Mouse (Mus musculus) heart, embryonic 12.5 days (tissue): ENCODE results near the gene Slc22a23. TPM values are rescaled to one million over a fixed set of nuclear protein-coding genes. Genes with fewer than 3 reads are reported as not detected.

Source experiments
- ATAC-seq: fragments of 200-750 bp; cut with Nextera tagmentation; 2 replicates; pipeline ENCODE4 v1.8.0; 2017; ENCODE audit warnings: moderate TSS enrichment, moderate library complexity; ENCODE audit not compliant: insufficient number of reproducible peaks, low FRiP score
- H3K27ac ChIP-seq: fragments of 300-500 bp; sonication (generic); 2 replicates; pipeline ENCODE4 v1.5.1; 2016; ENCODE audit warnings: mild to moderate bottlenecking, moderate library complexity; ENCODE audit not compliant: poor library complexity, severe bottlenecking
- H3K27me3 ChIP-seq: fragments of 300-500 bp; sonication (generic); replicated peaks from 2 replicates; pipeline ENCODE4 v1.6.1; 2016; ENCODE audit warnings: mild to moderate bottlenecking, moderate library complexity
- H3K36me3 ChIP-seq: fragments of 300-500 bp; sonication (generic); 2 replicates; pipeline ENCODE4 v1.6.1; 2016; ENCODE audit warnings: mild to moderate bottlenecking, moderate library complexity
- H3K4me1 ChIP-seq: fragments of 300-500 bp; sonication (generic); replicated peaks from 2 replicates; pipeline ENCODE4 v1.6.1; 2016; ENCODE audit warnings: mild to moderate bottlenecking
- H3K4me2 ChIP-seq: fragments of 300-500 bp; sonication (generic); 2 replicates; pipeline ENCODE4 v1.6.1; 2016; ENCODE audit warnings: mild to moderate bottlenecking, moderate library complexity
- H3K4me3 ChIP-seq: fragments of 300-500 bp; sonication (generic); 2 replicates; pipeline ENCODE4 v1.5.1; 2016; ENCODE audit warnings: mild to moderate bottlenecking
- H3K9ac ChIP-seq: fragments of 300-500 bp; sonication (generic); 2 replicates; pipeline ENCODE4 v1.6.1; 2016; ENCODE audit warnings: mild to moderate bottlenecking, moderate library complexity
- H3K9me3 ChIP-seq: fragments of 300-500 bp; sonication (generic); replicated peaks from 2 replicates; pipeline ENCODE4 v1.6.1; 2016; ENCODE audit warnings: mild to moderate bottlenecking, moderate library complexity
- WGBS: fragments of 180-500 bp; shearing (Covaris S2); methylation state at CpG from one replicate; pipeline ENCODE4 v1.1.7; 2016; 5-methylcytosine and 5-hydroxymethylcytosine counted together
- polyA plus RNA-seq: library from polyadenylated mRNA; unstranded; fragments of >200 nt; fragmentation: Nextera tagmentation; extraction: Ambion mirVana; gene quantifications from 2 replicates; pipeline ENCODE4 v1.2.1, GENCODE M21; 2016

Slc22a23 gene
- polyA plus RNA-seq, 1 experiment from 2014 or later: 10.0 TPM

DNA sequence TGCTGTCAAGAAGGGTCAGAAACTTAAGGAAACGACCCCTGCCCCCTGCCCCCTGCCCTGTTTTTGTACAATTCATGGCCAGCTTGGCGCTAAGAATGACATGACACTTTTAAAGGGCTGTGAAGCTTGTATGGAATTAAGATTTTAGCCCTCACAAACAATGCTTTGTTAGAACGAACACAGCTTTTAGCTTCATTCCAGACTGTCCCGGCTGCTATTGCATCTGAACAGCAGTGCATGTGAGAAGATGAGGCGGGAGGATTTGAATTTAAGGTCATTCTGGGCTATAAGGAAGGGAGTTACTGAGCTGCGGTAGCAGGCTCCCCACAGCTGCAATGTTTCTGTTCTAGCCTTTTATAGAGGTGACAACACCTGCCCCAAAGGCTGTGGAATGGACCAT lies 96.9 kb downstream of the Slc22a23 start:
- Histone ChIP-seq H3K9ac (no peak overlapping the region), H3K9me3 (no peaks in the 10 kb centered on the region), H3K4me1 (peaks cover 28% of the 10 kb centered on the region), H3K4me2 (no peak overlapping the region), H3K36me3 (no peaks in the 10 kb centered on the region), H3K27me3 (no peaks in the 10 kb centered on the region), H3K27ac (no peak overlapping the region), H3K4me3 (no peak overlapping the region)
- no peak for ATAC-seq
- WGBS: 58% methylated on average over 6 of the region's 6 CpGs

DNA sequence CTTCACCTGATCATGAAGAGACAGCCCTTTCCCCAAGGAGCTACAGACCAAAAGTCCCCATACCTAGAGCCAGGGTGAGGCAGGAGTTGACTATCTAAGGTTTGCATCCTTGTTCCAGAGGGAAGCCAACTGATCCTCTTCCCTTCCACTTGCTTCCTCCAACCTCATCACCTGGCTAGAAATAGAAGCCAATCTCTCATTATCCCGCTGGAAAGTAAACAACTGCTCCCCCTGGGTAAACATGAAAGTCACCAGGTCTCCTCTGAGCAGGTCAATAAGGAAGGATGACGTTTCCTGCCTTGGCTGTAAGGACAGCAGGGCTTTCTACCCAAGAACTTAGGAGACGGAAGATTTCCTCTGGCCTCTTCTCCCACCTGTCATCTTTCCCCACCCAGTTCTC lies 98.2 kb downstream of the Slc22a23 start:
- Histone ChIP-seq H3K9ac (no peak overlapping the region), H3K9me3 (no peaks in the 10 kb centered on the region), H3K4me1 (peaks cover 35% of the 10 kb centered on the region), H3K27ac (no peak overlapping the region), H3K27me3 (no peaks in the 10 kb centered on the region), H3K36me3 (no peaks in the 10 kb centered on the region), H3K4me3 (no peak overlapping the region), H3K4me2 (no peak overlapping the region)
- WGBS: 67% methylated on average over 3 of the region's 3 CpGs
- no peak for ATAC-seq

DNA sequence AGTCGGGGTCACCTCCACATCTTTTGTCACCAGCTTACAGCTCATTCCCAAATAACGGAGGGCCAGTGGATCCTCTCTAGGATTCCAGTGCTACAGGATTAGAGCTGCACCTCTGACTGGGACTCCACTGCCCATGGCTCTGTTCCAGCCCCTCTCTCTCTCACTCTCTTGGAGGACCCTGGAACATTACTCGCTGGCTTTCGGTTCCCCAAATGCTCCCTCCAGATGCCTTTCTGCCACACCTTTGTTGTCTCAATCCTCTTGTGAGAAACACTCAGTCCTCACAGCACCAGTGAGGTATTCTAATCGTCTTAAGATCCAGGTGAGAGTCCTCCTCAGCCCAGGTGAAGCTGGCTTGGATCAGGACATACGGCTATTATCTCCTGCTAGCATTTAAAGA lies 99.8 kb downstream of the Slc22a23 start:
- Histone ChIP-seq H3K4me3 (no peak overlapping the region), H3K27me3 (no peaks in the 10 kb centered on the region), H3K9me3 (no peaks in the 10 kb centered on the region), H3K9ac (no peak overlapping the region), H3K4me1 (peaks cover 38% of the 10 kb centered on the region), H3K36me3 (no peaks in the 10 kb centered on the region), H3K4me2 (no peak overlapping the region), H3K27ac (no peak overlapping the region)
- no peak for ATAC-seq
- WGBS: 80% methylated on average over 6 of the region's 6 CpGs

DNA sequence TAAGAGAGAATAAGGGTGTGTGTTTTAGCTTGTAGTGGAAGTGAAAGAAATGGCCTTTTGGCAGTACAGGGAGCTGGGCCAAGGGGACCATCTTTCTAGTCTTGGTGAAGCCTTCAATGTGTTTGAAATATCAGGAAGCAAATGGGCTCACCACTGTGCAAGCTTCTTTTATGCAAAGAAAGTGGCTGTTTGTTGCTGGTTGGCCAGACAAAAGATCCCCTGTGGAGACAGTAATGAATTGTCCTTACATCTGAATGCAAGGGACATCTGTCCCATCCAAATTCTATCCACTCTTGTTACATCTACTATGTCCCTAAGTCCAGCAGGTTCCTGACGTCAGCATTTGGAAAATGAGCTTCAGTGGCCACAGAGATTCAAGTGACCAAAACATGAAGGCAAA lies 100.8 kb downstream of the Slc22a23 start:
- 76% methylated on average over 1 of the region's 1 CpGs for WGBS
- H3K4me2 ChIP-seq: no peak overlapping the region
- no peak overlapping the region for H3K27ac ChIP-seq
- H3K36me3 ChIP-seq: no peaks in the 10 kb centered on the region
- no peak for ATAC-seq
- H3K27me3 ChIP-seq: no peaks in the 10 kb centered on the region
- no peak overlapping the region for H3K9ac ChIP-seq
- peaks cover 40% of the 10 kb centered on the region for H3K4me1 ChIP-seq
- no peaks in the 10 kb centered on the region for H3K9me3 ChIP-seq
- no peak overlapping the region for H3K4me3 ChIP-seq

DNA sequence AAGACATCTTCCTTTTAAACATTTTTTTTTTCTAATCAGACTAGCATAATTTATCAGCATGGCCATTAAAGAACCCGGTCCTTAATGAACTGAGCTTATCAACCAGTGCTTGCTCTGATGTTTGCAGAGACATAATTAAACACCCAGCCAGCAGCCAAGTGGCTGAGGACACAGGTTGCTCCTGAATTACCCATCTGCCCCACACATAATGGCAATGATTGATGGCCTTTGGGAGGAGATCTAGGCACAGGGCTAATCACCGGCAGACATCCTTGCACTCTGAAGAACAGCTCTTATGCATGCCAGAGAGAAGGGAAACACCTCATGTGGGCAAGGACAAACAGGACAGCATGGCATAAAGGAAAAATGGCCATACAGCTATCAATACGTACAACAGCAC lies 102.8 kb downstream of the Slc22a23 start:
- ATAC-seq: no peak
- H3K27ac ChIP-seq: no peak overlapping the region
- H3K9me3 ChIP-seq: no peaks in the 10 kb centered on the region
- H3K4me3 ChIP-seq: no peak overlapping the region
- H3K27me3 ChIP-seq: no peaks in the 10 kb centered on the region
- H3K36me3 ChIP-seq: no peaks in the 10 kb centered on the region
- H3K4me1 ChIP-seq: peaks cover 37% of the 10 kb centered on the region
- 56% methylated on average over 3 of the region's 3 CpGs for WGBS
- no peak overlapping the region for H3K4me2 ChIP-seq
- no peak overlapping the region for H3K9ac ChIP-seq

DNA sequence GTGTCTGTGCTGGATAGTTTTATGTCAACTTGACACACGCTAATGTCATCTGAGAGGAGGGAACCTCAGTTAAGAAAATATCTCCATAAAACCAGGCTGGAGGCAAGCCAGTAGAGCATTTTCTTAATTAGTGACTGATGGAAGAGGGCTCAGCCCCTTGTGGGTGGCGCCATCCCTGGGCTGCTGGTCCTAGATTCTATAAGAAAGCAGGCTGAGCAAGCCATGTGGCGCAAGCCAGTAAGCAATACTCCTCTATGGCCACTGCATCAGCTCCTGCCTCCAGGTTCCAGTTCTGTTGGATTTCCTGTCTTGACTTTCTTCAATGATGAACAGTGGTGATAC lies 104.9 kb downstream of the Slc22a23 start:
- Histone ChIP-seq H3K4me1 (peaks cover 34% of the 10 kb centered on the region), H3K27me3 (no peaks in the 10 kb centered on the region), H3K36me3 (no peaks in the 10 kb centered on the region), H3K27ac (no peak overlapping the region), H3K9me3 (no peaks in the 10 kb centered on the region), H3K9ac (no peak overlapping the region), H3K4me2 (no peak overlapping the region), H3K4me3 (no peak overlapping the region)
- ATAC-seq: no peak
- WGBS: 87% methylated on average over 3 of the region's 3 CpGs

DNA sequence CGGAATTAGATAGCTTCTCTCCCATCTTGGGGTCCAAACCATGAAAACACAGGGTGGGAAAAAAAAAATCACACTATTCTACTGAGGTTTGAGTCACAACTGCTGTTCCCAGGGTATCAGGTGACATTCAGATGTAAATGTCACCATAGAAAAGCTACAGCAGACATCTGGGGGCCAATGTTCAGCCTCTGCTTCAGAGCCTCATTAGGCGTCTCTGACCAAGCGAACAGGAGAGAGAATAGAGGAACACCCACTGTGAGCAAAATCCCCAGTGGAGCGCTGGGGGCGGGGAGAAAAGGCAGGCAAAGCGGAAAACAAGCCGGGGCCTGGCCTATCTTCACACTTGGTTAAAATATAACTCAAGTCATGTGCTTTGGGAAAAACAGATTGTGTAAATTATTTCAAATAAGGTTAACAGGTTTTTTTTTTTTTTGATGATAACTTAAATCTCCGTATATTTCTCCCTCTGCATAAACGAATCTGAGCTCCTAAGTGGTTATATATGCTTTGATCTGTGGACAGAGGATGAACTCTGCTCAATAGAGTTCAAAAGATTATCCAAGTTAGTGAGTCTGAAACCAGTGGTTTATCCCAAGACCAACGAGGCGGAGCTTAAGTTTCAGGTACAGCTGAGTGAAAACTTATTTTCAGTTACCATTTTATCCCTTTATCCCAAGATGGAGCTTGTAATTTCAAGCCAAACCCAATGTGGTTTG lies 105.5 kb downstream of the Slc22a23 start:
- no peak overlapping the region for H3K27ac ChIP-seq
- 44% methylated on average over 11 of the region's 11 CpGs for WGBS
- H3K36me3 ChIP-seq: no peaks in the 10 kb centered on the region
- no peak overlapping the region for H3K4me3 ChIP-seq
- no peak overlapping the region for H3K9ac ChIP-seq
- no peak overlapping the region for H3K4me2 ChIP-seq
- no peaks in the 10 kb centered on the region for H3K9me3 ChIP-seq
- peaks cover 30% of the 10 kb centered on the region for H3K4me1 ChIP-seq
- H3K27me3 ChIP-seq: no peaks in the 10 kb centered on the region
- ATAC-seq: no peak

DNA sequence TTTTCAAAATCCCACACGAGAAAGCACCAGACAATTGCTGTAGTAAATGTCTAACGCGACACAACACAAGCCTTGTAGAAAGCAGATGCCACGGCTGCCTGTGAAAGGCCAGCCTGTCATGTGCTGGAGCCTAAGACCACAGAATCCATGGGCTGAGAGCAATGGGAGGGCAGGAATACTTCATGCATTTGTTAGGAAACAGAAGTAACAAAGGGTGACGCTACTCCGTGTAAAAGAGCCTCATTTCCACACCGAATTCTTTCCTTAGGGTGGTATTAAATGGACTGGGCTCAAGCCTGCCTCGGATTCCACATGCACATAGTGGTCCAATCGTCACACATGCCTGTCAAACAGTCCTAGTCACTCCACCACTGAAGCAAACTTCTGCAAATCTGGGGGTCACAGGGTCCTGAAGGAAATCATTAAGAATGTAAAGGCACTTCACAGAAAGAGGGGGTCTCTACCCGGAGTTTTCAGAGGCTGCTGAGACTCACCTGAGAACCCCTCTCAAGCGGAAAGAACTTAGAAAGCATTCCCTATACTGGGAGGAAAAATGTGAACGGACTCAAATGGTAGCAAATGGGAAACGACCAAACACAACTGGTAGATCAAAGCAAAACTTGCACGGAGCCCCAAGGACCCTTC lies 106.2 kb downstream of the Slc22a23 start:
- ATAC-seq: no peak; the same call in 1 of the 2 replicates
- H3K4me2 ChIP-seq: no peak overlapping the region

DNA sequence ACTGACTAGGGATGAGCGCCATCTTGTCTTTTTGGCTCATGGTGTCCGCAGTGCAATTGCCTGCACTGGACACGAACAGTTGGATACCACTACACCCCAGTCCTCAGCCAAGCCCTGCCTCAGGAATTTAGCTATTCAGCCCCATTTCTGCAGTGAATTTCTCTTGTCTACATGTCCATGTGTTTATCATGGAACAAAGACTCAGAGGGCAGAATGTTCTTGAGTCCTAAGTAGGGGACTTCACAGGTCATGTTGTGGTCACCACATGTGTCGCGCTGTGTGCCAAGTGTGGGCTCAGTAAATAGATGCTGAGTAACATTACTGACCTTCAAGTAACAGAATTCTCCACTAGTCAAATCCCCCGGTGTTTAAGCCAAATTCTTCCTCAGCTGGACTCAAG lies 109.9 kb downstream of the Slc22a23 start:
- no peak overlapping the region for H3K4me3 ChIP-seq
- no peaks in the 10 kb centered on the region for H3K9me3 ChIP-seq
- 93% methylated on average over 6 of the region's 6 CpGs for WGBS
- no peak overlapping the region for H3K9ac ChIP-seq
- no peak overlapping the region for H3K4me2 ChIP-seq
- peaks cover 19% of the 10 kb centered on the region for H3K4me1 ChIP-seq
- no peaks in the 10 kb centered on the region for H3K27me3 ChIP-seq
- ATAC-seq: no peak
- no peak overlapping the region for H3K27ac ChIP-seq
- no peaks in the 10 kb centered on the region for H3K36me3 ChIP-seq

More for the DNA sequence above, 106.2 kb downstream of the Slc22a23 start:
- Histone ChIP-seq H3K4me1 (peaks cover 30% of the 10 kb centered on the region), H3K36me3 (no peaks in the 10 kb centered on the region), H3K27me3 (no peaks in the 10 kb centered on the region), H3K9ac (no peak overlapping the region), H3K27ac (no peak overlapping the region), H3K9me3 (no peaks in the 10 kb centered on the region), H3K4me3 (no peak overlapping the region)
- 34% methylated on average over 14 of the region's 14 CpGs for WGBS

DNA sequence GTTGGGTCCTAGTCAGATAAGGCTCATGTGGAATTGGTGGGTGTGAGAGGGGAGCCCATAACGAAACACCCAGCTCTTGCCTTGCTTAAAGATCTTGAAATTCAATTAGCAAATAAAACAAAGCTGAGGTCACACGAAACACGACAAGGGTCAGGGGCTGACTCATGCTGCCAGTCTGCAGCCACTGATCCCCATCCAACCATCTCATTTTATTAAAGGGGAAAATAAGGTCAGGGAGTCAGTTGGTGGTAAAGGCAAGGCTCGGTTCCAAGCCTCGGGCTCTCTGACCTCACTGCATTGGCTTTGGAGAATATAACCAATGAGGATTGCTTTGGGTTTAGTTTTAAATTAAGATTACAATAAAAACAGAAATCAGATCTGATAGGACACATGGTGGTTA lies 110.5 kb downstream of the Slc22a23 start:
- Histone ChIP-seq H3K36me3 (no peaks in the 10 kb centered on the region), H3K4me1 (peaks cover 15% of the 10 kb centered on the region), H3K27ac (no peak overlapping the region), H3K9ac (no peak overlapping the region), H3K4me2 (no peak overlapping the region), H3K27me3 (no peaks in the 10 kb centered on the region), H3K9me3 (no peaks in the 10 kb centered on the region), H3K4me3 (no peak overlapping the region)
- no peak for ATAC-seq
- 75% methylated on average over 5 of the region's 5 CpGs for WGBS

DNA sequence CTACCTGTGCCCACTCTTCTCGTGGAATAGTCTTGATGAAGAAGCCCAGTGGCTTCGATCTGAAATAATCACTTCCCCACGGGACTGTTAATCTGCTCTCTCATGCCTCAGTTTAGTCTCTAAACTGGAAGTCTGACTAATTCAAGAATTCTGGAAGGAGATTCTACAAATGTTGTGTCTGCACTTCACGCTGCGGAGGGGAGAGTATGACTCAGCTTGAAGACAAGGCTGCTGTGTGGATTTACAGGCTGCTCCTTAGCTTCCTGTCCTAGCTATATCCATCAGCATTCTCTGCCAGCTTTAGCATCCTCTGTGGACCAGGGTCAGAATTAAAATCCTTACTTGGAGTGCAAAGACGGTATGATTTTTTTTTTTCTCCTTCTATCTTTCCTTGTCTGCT lies 112.0 kb downstream of the Slc22a23 start:
- ATAC-seq: no peak
- no peak overlapping the region for H3K27ac ChIP-seq
- H3K4me1 ChIP-seq: peaks cover 10% of the 10 kb centered on the region
- WGBS: 66% methylated on average over 6 of the region's 6 CpGs
- no peak overlapping the region for H3K4me2 ChIP-seq
- H3K9ac ChIP-seq: no peak overlapping the region
- H3K27me3 ChIP-seq: no peaks in the 10 kb centered on the region
- H3K4me3 ChIP-seq: no peak overlapping the region
- H3K36me3 ChIP-seq: no peaks in the 10 kb centered on the region
- H3K9me3 ChIP-seq: no peaks in the 10 kb centered on the region

DNA sequence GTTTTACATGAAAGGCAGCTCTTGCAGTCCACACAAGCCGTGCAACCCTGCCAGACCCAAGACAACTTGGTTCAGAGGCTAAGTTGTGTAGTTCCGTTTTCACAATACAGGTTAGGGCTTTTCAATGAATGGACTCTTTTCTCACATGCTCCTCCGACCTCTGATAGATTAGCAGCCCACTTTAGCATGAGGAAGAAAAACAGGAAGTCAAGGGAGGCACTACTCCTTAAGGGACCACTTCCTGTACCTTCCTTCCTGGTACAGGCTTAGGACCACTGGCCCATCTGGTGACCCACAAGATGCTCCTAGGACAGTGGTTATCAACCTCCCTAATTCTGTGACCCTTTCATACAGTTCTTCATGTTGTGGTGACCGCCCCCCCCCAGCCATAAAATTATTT lies 116.1 kb downstream of the Slc22a23 start:
- no peak overlapping the region for H3K4me2 ChIP-seq
- H3K4me1 ChIP-seq: peaks cover 20% of the 10 kb centered on the region
- ATAC-seq: no peak
- no peaks in the 10 kb centered on the region for H3K36me3 ChIP-seq
- no peak overlapping the region for H3K27ac ChIP-seq
- no peak overlapping the region for H3K4me3 ChIP-seq
- H3K27me3 ChIP-seq: no peaks in the 10 kb centered on the region
- no peak overlapping the region for H3K9ac ChIP-seq
- WGBS: 50% methylated on average over 4 of the region's 4 CpGs
- no peaks in the 10 kb centered on the region for H3K9me3 ChIP-seq
